Mouse (Mus musculus) cerebellum, adult 9-10 months (tissue): ENCODE data around the gene Yif1b.
"Not testable (repeated sequence)": the region's sequence is repeated elsewhere in the genome, so short reads cannot be mapped to it uniquely, and the experiment has no call there.

Experiments
- DNase-seq: peaks from one replicate; pipeline ENCODE4 v3.0.0; 2022

Yif1b gene

GRCm38 (mm10) chr7:29238019-29238967 is at the start of gene Yif1b:
Yif1b (plus strand) TSS chr7:29238329.
- DNase-seq, result peak; percentile 99

- DNase-seq, result not testable (repeated sequence)
These were observed 43.9 kb upstream of the Yif1b start for GRCm38 (mm10) chr7:29194230-29194629.

GRCm38 (mm10) chr7:29202577-29202976 is 35.6 kb upstream of the Yif1b start:
- no peak for DNase-seq

GRCm38 (mm10) chr7:29211013-29211412 is 27.1 kb upstream of the Yif1b start:
- not testable (repeated sequence) for DNase-seq

- DNase-seq, result peak; percentile 56
These were observed 26.5 kb upstream of the Yif1b start for GRCm38 (mm10) chr7:29211415-29212198.

- DNase-seq, result no peak
These were observed 25.8 kb upstream of the Yif1b start for GRCm38 (mm10) chr7:29212199-29212765.

- DNase-seq, result not testable (repeated sequence)
These were observed 25.2 kb upstream of the Yif1b start for GRCm38 (mm10) chr7:29212775-29213560.

GRCm38 (mm10) chr7:29213675-29214082 is 24.4 kb upstream of the Yif1b start, which contains the start of gene Catsperg1:
Catsperg1 (minus strand) TSS chr7:29214035.
- DNase-seq, result no peak

- no peak for DNase-seq
These were observed 23.9 kb upstream of the Yif1b start for GRCm38 (mm10) chr7:29214236-29214635.

GRCm38 (mm10) chr7:29214846-29215245 is 23.3 kb upstream of the Yif1b start:
- no peak for DNase-seq

- no peak for DNase-seq
These were observed 13.3 kb upstream of the Yif1b start for GRCm38 (mm10) chr7:29224756-29225394.

- DNase-seq, result no peak
These were observed 12.6 kb upstream of the Yif1b start for GRCm38 (mm10) chr7:29225520-29225919.

- no peak for DNase-seq
These were observed 9.9 kb upstream of the Yif1b start for GRCm38 (mm10) chr7:29228202-29228601.

- no peak for DNase-seq
These were observed 7.6 kb upstream of the Yif1b start for GRCm38 (mm10) chr7:29230560-29230959.

- no peak for DNase-seq
These were observed 6.6 kb upstream of the Yif1b start for GRCm38 (mm10) chr7:29231517-29231916.

GRCm38 (mm10) chr7:29232247-29233013 is 5.7 kb upstream of the Yif1b start, which contains the start of gene Kcnk6:
Kcnk6 (minus strand) TSS chr7:29232515.
- DNase-seq, result no peak

GRCm38 (mm10) chr7:29233745-29234144 is 4.4 kb upstream of the Yif1b start:
- DNase-seq, result no peak

GRCm38 (mm10) chr7:29234661-29235060 is 3.5 kb upstream of the Yif1b start:
- DNase-seq, result no peak

- DNase-seq, result no peak
These were observed 1.5 kb upstream of the Yif1b start for GRCm38 (mm10) chr7:29236593-29236992.

- DNase-seq, result peak; percentile 71
These were observed 533 bp upstream of the Yif1b start for GRCm38 (mm10) chr7:29237596-29237995.
